7 mouse cellular contexts compared by ENCODE assay signal in genomic region chr4:130791811-130792375, GRCm38 (mm10). TPM values are rescaled to one million over a fixed set of nuclear protein-coding genes. Genes with fewer than 3 reads are reported as not detected.
DNase-seq lines count a peak whose midpoint lies in the region; ATAC-seq and TF ChIP-seq lines count a peak whose summit lies in the region.

No protein-coding gene starts in this region.

- no peaks in the 10 kb centered on the region for H3K36me3 ChIP-seq in liver, adult 2 months (ENCODE audit: control insufficient read depth, insufficient read depth, low read length)
- H3K36me3 ChIP-seq in forebrain, embryonic 14.5 days (ENCODE audit: control insufficient read depth, insufficient read depth, low read length), result no peaks in the 10 kb centered on the region
- no peaks in the 10 kb centered on the region for H3K36me3 ChIP-seq in liver, embryonic 11.5 days (ENCODE audit: control insufficient read depth, insufficient read depth, low read length)
- no peaks in the 10 kb centered on the region for H3K36me3 ChIP-seq in stomach, embryonic 15.5 days

- no peaks in the 10 kb centered on the region for H3K9me3 ChIP-seq in forebrain, embryonic 14.5 days (replicated peaks; ENCODE audit: control insufficient read depth, low read length)
- no peaks in the 10 kb centered on the region for H3K9me3 ChIP-seq in liver, embryonic 11.5 days (ENCODE audit: control insufficient read depth, low read length)
- no peaks in the 10 kb centered on the region for H3K9me3 ChIP-seq in stomach, embryonic 15.5 days

- WGBS in liver, adult 2 months, result 10% methylated on average over 19 of the region's 19 CpGs
- WGBS in forebrain, embryonic 14.5 days, result 8% methylated on average over 13 of the region's 19 CpGs
- 6% methylated on average over 19 of the region's 19 CpGs for WGBS in liver, embryonic 11.5 days
- 6% methylated on average over 19 of the region's 19 CpGs for WGBS in stomach, embryonic 15.5 days

- peak overlapping the region; percentile 43; the same call in 1 of the 2 replicates for H3K4me3 ChIP-seq in liver, adult 2 months (ENCODE audit: insufficient read depth, low read depth, low read length)
- H3K4me3 ChIP-seq in brown adipose tissue, adult 24 weeks (ENCODE audit: insufficient read depth, low read depth, low read length), result peak overlapping the region; percentile 82
- H3K4me3 ChIP-seq in forebrain, embryonic 14.5 days (ENCODE audit: low read depth, low read length), result peak overlapping the region; percentile 82
- peak overlapping the region; percentile 65 for H3K4me3 ChIP-seq in liver, embryonic 11.5 days (ENCODE audit: low read depth, low read length)
- peak overlapping the region; percentile 79 for H3K4me3 ChIP-seq in stomach, embryonic 15.5 days (replicated peaks)

- H3K9ac ChIP-seq in liver, adult 2 months (ENCODE audit: low read depth, low read length), result peak overlapping the region; percentile 18; the same call in 1 of the 2 replicates
- H3K9ac ChIP-seq in forebrain, embryonic 14.5 days (ENCODE audit: low read length), result peak overlapping the region; percentile 99
- H3K9ac ChIP-seq in liver, embryonic 11.5 days (ENCODE audit: low read depth, low read length), result peak overlapping the region; percentile 70
- H3K9ac ChIP-seq in stomach, embryonic 15.5 days, result peak overlapping the region; percentile 82; the same call in 1 of the 2 replicates

- ATAC-seq in forebrain, embryonic 14.5 days, result peak; percentile 47
- 0 out of 2 replicates have a peak, but pooled peaks have one; percentile 22 for ATAC-seq in liver, embryonic 11.5 days (replicated peaks; ENCODE audit: low FRiP score)
- 0 out of 2 replicates have a peak, but pooled peaks have one; percentile 21 for ATAC-seq in stomach, embryonic 15.5 days (ENCODE audit: insufficient read depth, low FRiP score, low read depth)

- no peak overlapping the region for H3K27ac ChIP-seq in liver, adult 2 months (replicated peaks; ENCODE audit: insufficient read depth, low read depth, low read length)
- H3K27ac ChIP-seq in brown adipose tissue, adult 24 weeks (replicated peaks; ENCODE audit: low read depth, low read length), result no peak overlapping the region
- H3K27ac ChIP-seq in forebrain, embryonic 14.5 days (ENCODE audit: low read depth, low read length), result peak overlapping the region; percentile 84
- H3K27ac ChIP-seq in liver, embryonic 11.5 days (ENCODE audit: low read depth, low read length), result no peak overlapping the region
- peak overlapping the region; percentile 37; the same call in 1 of the 2 replicates for H3K27ac ChIP-seq in stomach, embryonic 15.5 days

- TF ChIP-seq POLR2A in liver, adult 2 months (IDR thresholded peaks at IDR 0.05; ENCODE audit: extremely low read depth, insufficient read depth, low read length), result no peak

- no peaks in the 10 kb centered on the region for H3K27me3 ChIP-seq in liver, adult 2 months (ENCODE audit: control insufficient read depth, insufficient read depth, low read length)
- H3K27me3 ChIP-seq in forebrain, embryonic 14.5 days (replicated peaks; ENCODE audit: control insufficient read depth, insufficient read depth, low read length), result 0 out of 2 replicates have a peak, but pooled peaks cover 4% of the 10 kb centered on the region
- peaks cover 41% of the 10 kb centered on the region for H3K27me3 ChIP-seq in liver, embryonic 11.5 days (replicated peaks; ENCODE audit: control insufficient read depth, insufficient read depth, low read length)
- H3K27me3 ChIP-seq in stomach, embryonic 15.5 days (replicated peaks), result 0 out of 2 replicates have a peak, but pooled peaks cover 5% of the 10 kb centered on the region

- H3K79me2 ChIP-seq in liver, adult 2 months (ENCODE audit: control insufficient read depth, insufficient read depth, low read length), result peaks cover 9% of the 10 kb centered on the region; the same call in 1 of the 2 replicates

- no peak for DNase-seq in liver, adult 2 months (ENCODE audit: extremely low read depth, low read depth, low spot score)
- no peak for DNase-seq in liver
- DNase-seq in forebrain, embryonic 14.5 days (ENCODE audit: low spot score), result peak; percentile 46
- DNase-seq in liver, embryonic 11.5 days (ENCODE audit: low spot score), result peak; percentile 56
- no peak for DNase-seq in cerebellum, postnatal 36 days

- H3K4me1 ChIP-seq in liver, adult 2 months (ENCODE audit: control insufficient read depth, insufficient read depth, low read length), result peaks cover 2% of the 10 kb centered on the region; the same call in 1 of the 2 replicates
- peaks cover 12% of the 10 kb centered on the region for H3K4me1 ChIP-seq in brown adipose tissue, adult 24 weeks (ENCODE audit: control insufficient read depth, insufficient read depth, insufficient read length, low read length)
- peaks cover 15% of the 10 kb centered on the region for H3K4me1 ChIP-seq in forebrain, embryonic 14.5 days (ENCODE audit: control insufficient read depth, insufficient read depth, low read length)
- 0 out of 2 replicates have a peak, but pooled peaks cover 2% of the 10 kb centered on the region for H3K4me1 ChIP-seq in liver, embryonic 11.5 days (replicated peaks; ENCODE audit: control insufficient read depth, insufficient read depth, low read length)
- H3K4me1 ChIP-seq in stomach, embryonic 15.5 days, result peaks cover 22% of the 10 kb centered on the region

- H3K4me2 ChIP-seq in forebrain, embryonic 14.5 days (ENCODE audit: low read length), result peak overlapping the region; percentile 87
- peak overlapping the region; percentile 88 for H3K4me2 ChIP-seq in liver, embryonic 11.5 days
- H3K4me2 ChIP-seq in stomach, embryonic 15.5 days, result peak overlapping the region; percentile 98

- no peak for TF ChIP-seq CTCF in liver, adult 2 months (IDR thresholded peaks at IDR 0.05; ENCODE audit: low read depth, low read length)

RNA-seq across cellular contexts. Expression of gene Sdc3, which starts 0.4 kb away (rescaled TPM):
- 11.1 and 18.1 TPM in 2 replicates for total RNA-seq in liver, adult 2 months (2014; rRNA removed)
- polyA plus RNA-seq in liver, adult 2 months (2012; rRNA removed), result 23.2 and 37.1 TPM in 2 replicates
- polyA plus RNA-seq in brown adipose tissue, adult 24 weeks (2012; ENCODE audit: insufficient read depth, insufficient read length, missing spikeins), result 7.9 and 12.0 TPM in 2 replicates
- polyA plus RNA-seq in forebrain, embryonic 14.5 days (2014; fragmentation: Nextera tagmentation; extraction: Ambion mirVana), result 47.6 and 61.2 TPM in 2 replicates
- polyA plus RNA-seq in liver, embryonic 11.5 days (2014; fragmentation: Nextera tagmentation; extraction: Ambion mirVana), result 11.4 and 12.1 TPM in 2 replicates
- 24.4 and 26.3 TPM in 2 replicates for polyA plus RNA-seq in stomach, embryonic 15.5 days (2015; fragmentation: Nextera tagmentation; extraction: Ambion mirVana)

Comparison
In these comparisons a context has a peak if more than half of its experiments do, and no peak if none do; other contexts are left out.
1. DNase-seq: peak in forebrain, embryonic 14.5 days (single experiment) and liver, embryonic 11.5 days (single experiment); none in liver, adult 2 months (single experiment), liver (single experiment) and cerebellum, postnatal 36 days (0 of 2).
2. H3K27ac ChIP-seq: peak in forebrain, embryonic 14.5 days (single experiment) and stomach, embryonic 15.5 days (single experiment); none in liver, adult 2 months (single experiment), brown adipose tissue, adult 24 weeks (single experiment) and liver, embryonic 11.5 days (single experiment).
3. H3K9ac ChIP-seq: peak in every context shown above with its lines; median percentile 99 in forebrain, embryonic 14.5 days; 82 in stomach, embryonic 15.5 days; 70 in liver, embryonic 11.5 days; 18 in liver, adult 2 months.
4. Peak in every context shown above with its lines, with median percentiles within 50 percentile points of each other: H3K4me3 ChIP-seq, ATAC-seq and H3K4me2 ChIP-seq.